Mouse (Mus musculus): ENCODE measurements at regions not wholly inside any gene's neighbourhood (a gene's known extent, or its start where the extent isn't known, plus 50 kb on each side); places are given as distances from the start of the nearest gene placed in this dataset.
A peak's percentile ranks its signal among the peaks of the same experiment; 100 is the strongest.

- H3K4me2 ChIP-seq (ENCODE audit: low read depth): no peak overlapping the region
- no peaks in the 10 kb centered on the region for H3K36me3 ChIP-seq (ENCODE audit: control insufficient read depth, insufficient read depth)
- TF ChIP-seq E2F4 (IDR thresholded peaks at IDR 0.05; ENCODE audit: insufficient read depth): no peak
- no peak for TF ChIP-seq MYOD1 (IDR thresholded peaks at IDR 0.05; ENCODE audit: control insufficient read depth in 1 of 3, insufficient read length in 2 of 3, low read depth in 2 of 3)
- no peak for TF ChIP-seq POLR2AphosphoS2 (IDR thresholded peaks at IDR 0.05; ENCODE audit: insufficient read length, low read depth)
- no peak for TF ChIP-seq POLR2A (IDR thresholded peaks at IDR 0.05; ENCODE audit: insufficient read length, low read depth)
- no peak for TF ChIP-seq TCF12 (IDR thresholded peaks at IDR 0.05; ENCODE audit: insufficient read depth, poor library complexity, severe bottlenecking)
- TF ChIP-seq SRF (IDR thresholded peaks at IDR 0.05; ENCODE audit: control insufficient read depth, insufficient read length, low read depth): no peak
- no peak for TF ChIP-seq MYOG (IDR thresholded peaks at IDR 0.05; ENCODE audit: control insufficient read depth in 1 of 3, insufficient read depth in 1 of 3, insufficient read length in 2 of 3, low read depth in 2 of 3)
- TF ChIP-seq USF1 (IDR thresholded peaks at IDR 0.05; ENCODE audit: low read depth): no peak
- TF ChIP-seq TCF3 (IDR thresholded peaks at IDR 0.05; ENCODE audit: insufficient read length, low read depth): no peak
- no peak for TF ChIP-seq CEBPB (IDR thresholded peaks at IDR 0.05; ENCODE audit: insufficient read depth, poor library complexity, severe bottlenecking)
- TF ChIP-seq REST (IDR thresholded peaks at IDR 0.05; ENCODE audit: insufficient read depth, insufficient read length): no peak
- TF ChIP-seq MAX (IDR thresholded peaks at IDR 0.05; ENCODE audit: low read depth): no peak
- no peak overlapping the region for H3ac ChIP-seq (ENCODE audit: control insufficient read depth, insufficient read length)
- no peaks in the 10 kb centered on the region for H3K27me3 ChIP-seq (ENCODE audit: control insufficient read depth, insufficient read depth, insufficient read length)
- H3K79me2 ChIP-seq (ENCODE audit: control insufficient read depth, insufficient read depth): no peaks in the 10 kb centered on the region
- H3K4me3 ChIP-seq: no peak overlapping the region
Measured at GRCm38 (mm10) chr1:128860537-128860936, 268.4 kb upstream of the Cxcr4 start.

DNA sequence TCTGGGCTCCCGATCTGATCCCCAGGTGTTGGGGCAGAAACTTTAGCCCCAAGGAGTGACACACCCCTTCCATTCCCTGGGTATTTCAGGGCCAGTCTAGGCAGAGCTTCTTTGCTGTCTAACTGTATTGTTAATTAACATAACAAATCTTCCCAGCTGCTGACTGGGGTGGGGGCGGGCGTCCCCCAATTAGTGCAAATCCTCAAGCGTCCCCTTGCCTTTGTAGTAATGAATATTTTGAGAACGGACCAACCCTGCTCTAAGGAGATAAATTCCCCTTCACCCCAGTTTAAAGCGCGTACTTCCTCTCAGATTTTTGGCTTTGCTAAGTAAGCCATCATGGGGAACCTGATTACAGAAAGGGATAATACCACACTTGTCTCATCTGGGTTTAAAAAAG is 268.0 kb upstream of the Cxcr4 start:
- H3K4me3 ChIP-seq: no peak overlapping the region
- no peak for TF ChIP-seq MYOD1 (IDR thresholded peaks at IDR 0.05; ENCODE audit: control insufficient read depth in 1 of 3, insufficient read length in 2 of 3, low read depth in 2 of 3)
- TF ChIP-seq USF1 (IDR thresholded peaks at IDR 0.05; ENCODE audit: low read depth): no peak
- no peak for TF ChIP-seq TCF3 (IDR thresholded peaks at IDR 0.05; ENCODE audit: insufficient read length, low read depth)
- TF ChIP-seq MAX (IDR thresholded peaks at IDR 0.05; ENCODE audit: low read depth): no peak

GRCm38 (mm10) chr1:128858661-128859060 is 266.6 kb upstream of the Cxcr4 start:
- no peaks in the 10 kb centered on the region for H3K27me3 ChIP-seq (ENCODE audit: control insufficient read depth, insufficient read depth, insufficient read length)
- no peak for TF ChIP-seq POLR2AphosphoS2 (IDR thresholded peaks at IDR 0.05; ENCODE audit: insufficient read length, low read depth)
- TF ChIP-seq CEBPB (IDR thresholded peaks at IDR 0.05; ENCODE audit: insufficient read depth, poor library complexity, severe bottlenecking): no peak
- no peak for TF ChIP-seq REST (IDR thresholded peaks at IDR 0.05; ENCODE audit: insufficient read depth, insufficient read length)
- TF ChIP-seq E2F4 (IDR thresholded peaks at IDR 0.05; ENCODE audit: insufficient read depth): no peak
- TF ChIP-seq USF1 (IDR thresholded peaks at IDR 0.05; ENCODE audit: low read depth): no peak
- TF ChIP-seq MYOG (IDR thresholded peaks at IDR 0.05; ENCODE audit: control insufficient read depth in 1 of 3, insufficient read depth in 1 of 3, insufficient read length in 2 of 3, low read depth in 2 of 3): no peak
- no peak for TF ChIP-seq MYOD1 (IDR thresholded peaks at IDR 0.05; ENCODE audit: control insufficient read depth in 1 of 3, insufficient read length in 2 of 3, low read depth in 2 of 3)
- no peak for TF ChIP-seq SRF (IDR thresholded peaks at IDR 0.05; ENCODE audit: control insufficient read depth, insufficient read length, low read depth)
- no peak for TF ChIP-seq POLR2A (IDR thresholded peaks at IDR 0.05; ENCODE audit: insufficient read length, low read depth)
- TF ChIP-seq TCF12 (IDR thresholded peaks at IDR 0.05; ENCODE audit: insufficient read depth, poor library complexity, severe bottlenecking): no peak
- no peak for TF ChIP-seq TCF3 (IDR thresholded peaks at IDR 0.05; ENCODE audit: insufficient read length, low read depth)
- H3K36me3 ChIP-seq (ENCODE audit: control insufficient read depth, insufficient read depth): no peaks in the 10 kb centered on the region
- H3ac ChIP-seq (ENCODE audit: control insufficient read depth, insufficient read length): no peak overlapping the region
- no peak overlapping the region for H3K4me2 ChIP-seq (ENCODE audit: low read depth)
- no peaks in the 10 kb centered on the region for H3K79me2 ChIP-seq (ENCODE audit: control insufficient read depth, insufficient read depth)
- no peak overlapping the region for H3K4me3 ChIP-seq

More for the DNA sequence above, 268.0 kb upstream of the Cxcr4 start:
- H3K4me2 ChIP-seq (ENCODE audit: low read depth): no peak overlapping the region
- H3K27me3 ChIP-seq (ENCODE audit: control insufficient read depth, insufficient read depth, insufficient read length): no peaks in the 10 kb centered on the region
- no peak overlapping the region for H3ac ChIP-seq (ENCODE audit: control insufficient read depth, insufficient read length)
- H3K79me2 ChIP-seq (ENCODE audit: control insufficient read depth, insufficient read depth): no peaks in the 10 kb centered on the region
- no peaks in the 10 kb centered on the region for H3K36me3 ChIP-seq (ENCODE audit: control insufficient read depth, insufficient read depth)

GRCm38 (mm10) chr1:128856933-128857332 is 264.8 kb upstream of the Cxcr4 start:
- H3K4me2 ChIP-seq (ENCODE audit: low read depth): no peak overlapping the region
- TF ChIP-seq CEBPB (IDR thresholded peaks at IDR 0.05; ENCODE audit: insufficient read depth, poor library complexity, severe bottlenecking) (no peak), POLR2A (IDR thresholded peaks at IDR 0.05; ENCODE audit: insufficient read length, low read depth) (no peak), MAX (IDR thresholded peaks at IDR 0.05; ENCODE audit: low read depth) (no peak), MYOG (IDR thresholded peaks at IDR 0.05; ENCODE audit: control insufficient read depth in 1 of 3, insufficient read depth in 1 of 3, insufficient read length in 2 of 3, low read depth in 2 of 3) (peak; percentile 97 to 100 (median 98)), TCF12 (IDR thresholded peaks at IDR 0.05; ENCODE audit: insufficient read depth, poor library complexity, severe bottlenecking) (peak; percentile 99), USF1 (IDR thresholded peaks at IDR 0.05; ENCODE audit: low read depth) (no peak), MYOD1 (IDR thresholded peaks at IDR 0.05; ENCODE audit: control insufficient read depth in 1 of 3, insufficient read length in 2 of 3, low read depth in 2 of 3) (peak; percentile 93 to 100 (median 99)), TCF3 (IDR thresholded peaks at IDR 0.05; ENCODE audit: insufficient read length, low read depth) (peak; percentile 99), POLR2AphosphoS2 (IDR thresholded peaks at IDR 0.05; ENCODE audit: insufficient read length, low read depth) (no peak), E2F4 (IDR thresholded peaks at IDR 0.05; ENCODE audit: insufficient read depth) (no peak)
- H3K4me3 ChIP-seq: no peak overlapping the region
- H3K27me3 ChIP-seq (ENCODE audit: control insufficient read depth, insufficient read depth, insufficient read length): no peaks in the 10 kb centered on the region
- H3ac ChIP-seq (ENCODE audit: control insufficient read depth, insufficient read length): no peak overlapping the region
- H3K36me3 ChIP-seq (ENCODE audit: control insufficient read depth, insufficient read depth): no peaks in the 10 kb centered on the region
- H3K79me2 ChIP-seq (ENCODE audit: control insufficient read depth, insufficient read depth): no peaks in the 10 kb centered on the region

GRCm38 (mm10) chr1:128854649-128855048 is 262.6 kb upstream of the Cxcr4 start:
- H3K27me3 ChIP-seq (ENCODE audit: control insufficient read depth, insufficient read depth, insufficient read length): no peaks in the 10 kb centered on the region
- no peak overlapping the region for H3ac ChIP-seq (ENCODE audit: control insufficient read depth, insufficient read length)
- H3K79me2 ChIP-seq (ENCODE audit: control insufficient read depth, insufficient read depth): no peaks in the 10 kb centered on the region
- H3K4me3 ChIP-seq: no peak overlapping the region
- no peak for TF ChIP-seq MYOD1 (IDR thresholded peaks at IDR 0.05; ENCODE audit: control insufficient read depth in 1 of 3, insufficient read length in 2 of 3, low read depth in 2 of 3)
- no peak for TF ChIP-seq REST (IDR thresholded peaks at IDR 0.05; ENCODE audit: insufficient read depth, insufficient read length)
- TF ChIP-seq MYOG (IDR thresholded peaks at IDR 0.05; ENCODE audit: control insufficient read depth in 1 of 3, insufficient read depth in 1 of 3, insufficient read length in 2 of 3, low read depth in 2 of 3): no peak
- TF ChIP-seq SRF (IDR thresholded peaks at IDR 0.05; ENCODE audit: control insufficient read depth, insufficient read length, low read depth): no peak
- no peak for TF ChIP-seq CEBPB (IDR thresholded peaks at IDR 0.05; ENCODE audit: insufficient read depth, poor library complexity, severe bottlenecking)
- TF ChIP-seq POLR2AphosphoS2 (IDR thresholded peaks at IDR 0.05; ENCODE audit: insufficient read length, low read depth): no peak
- no peak for TF ChIP-seq USF1 (IDR thresholded peaks at IDR 0.05; ENCODE audit: low read depth)
- TF ChIP-seq TCF3 (IDR thresholded peaks at IDR 0.05; ENCODE audit: insufficient read length, low read depth): no peak
- no peak for TF ChIP-seq TCF12 (IDR thresholded peaks at IDR 0.05; ENCODE audit: insufficient read depth, poor library complexity, severe bottlenecking)
- TF ChIP-seq E2F4 (IDR thresholded peaks at IDR 0.05; ENCODE audit: insufficient read depth): no peak
- TF ChIP-seq MAX (IDR thresholded peaks at IDR 0.05; ENCODE audit: low read depth): no peak
- no peak for TF ChIP-seq POLR2A (IDR thresholded peaks at IDR 0.05; ENCODE audit: insufficient read length, low read depth)
- H3K4me2 ChIP-seq (ENCODE audit: low read depth): no peak overlapping the region
- no peaks in the 10 kb centered on the region for H3K36me3 ChIP-seq (ENCODE audit: control insufficient read depth, insufficient read depth)

All from myocyte (in vitro differentiated cells).